Mouse (Mus musculus) neural tube, embryonic 11.5 days (tissue): ENCODE data around the gene Runx3. TPM values are rescaled to one million over a fixed set of nuclear protein-coding genes. Genes with fewer than 3 reads are reported as not detected.

Experiments used
- ATAC-seq: fragments of 200-750 bp; cut with Nextera tagmentation; 2 replicates; pipeline ENCODE4 v1.8.0; 2017; ENCODE audit warnings: moderate number of reproducible peaks, mild to moderate bottlenecking, moderate TSS enrichment, moderate library complexity; ENCODE audit not compliant: insufficient read depth, low FRiP score, low TSS enrichment
- DNase-seq: peaks from one replicate; pipeline ENCODE4 v3.0.0-alpha.2; 2015; ENCODE audit warnings: low spot score
- H3K27ac ChIP-seq: fragments of 300-500 bp; sonication (generic); 2 replicates; pipeline ENCODE4 v1.5.1; 2014; ENCODE audit warnings: low read depth, mild to moderate bottlenecking, low read length
- H3K27me3 ChIP-seq: fragments of 300-500 bp; sonication (generic); 2 replicates; pipeline ENCODE4 v1.6.1; 2014; ENCODE audit warnings: mild to moderate bottlenecking, low read length, mixed read lengths; ENCODE audit not compliant: control insufficient read depth, insufficient read depth
- H3K36me3 ChIP-seq: fragments of 300-500 bp; sonication (generic); 2 replicates; pipeline ENCODE4 v1.6.1; 2014; ENCODE audit warnings: mild to moderate bottlenecking, low read length, moderate library complexity, mixed read lengths; ENCODE audit not compliant: control insufficient read depth, insufficient read depth
- H3K4me1 ChIP-seq: fragments of 300-500 bp; sonication (generic); 2 replicates; pipeline ENCODE4 v1.6.1; 2014; ENCODE audit warnings: low read length, mixed read lengths; ENCODE audit not compliant: control insufficient read depth, insufficient read depth
- H3K4me2 ChIP-seq: fragments of 300-500 bp; sonication (generic); 2 replicates; pipeline ENCODE4 v1.6.1; 2014; ENCODE audit warnings: low read depth, mild to moderate bottlenecking, moderate library complexity
- H3K4me3 ChIP-seq: fragments of 300-500 bp; sonication (generic); 2 replicates; pipeline ENCODE4 v1.5.1; 2014; ENCODE audit warnings: low read depth, low read length
- H3K9ac ChIP-seq: fragments of 300-500 bp; sonication (generic); 2 replicates; pipeline ENCODE4 v1.6.1; 2014; ENCODE audit warnings: mild to moderate bottlenecking, low read length
- H3K9me3 ChIP-seq: fragments of 300-500 bp; sonication (generic); 2 replicates; pipeline ENCODE4 v1.6.1; 2016; ENCODE audit warnings: low read length; ENCODE audit not compliant: control insufficient read depth
- WGBS: fragments of 180-500 bp; shearing (Covaris S2); extraction: QIAGEN DNeasy Blood & Tissue Kit; methylation state at CpG from one replicate; pipeline ENCODE4 v1.1.7; 2014; 5-methylcytosine and 5-hydroxymethylcytosine counted together
- polyA plus RNA-seq: library from polyadenylated mRNA; unstranded; fragments of >200 nt; fragmentation: Nextera tagmentation; extraction: Ambion mirVana; gene quantifications from 2 replicates; pipeline ENCODE4 v1.2.1, GENCODE M21; 2014

Runx3 gene
- polyA plus RNA-seq, 1 experiment from 2014 or later: 3.0 TPM

GRCm38 (mm10) chr4:135167816-135168527, 47.5 kb downstream of the Runx3 start:
- ATAC-seq: no peak
- H3K4me3 ChIP-seq: no peak overlapping the region
- H3K36me3 ChIP-seq: no peaks in the 10 kb centered on the region
- WGBS: 39% methylated on average over 7 of the region's 7 CpGs
- H3K9ac ChIP-seq: no peak overlapping the region
- H3K9me3 ChIP-seq: no peaks in the 10 kb centered on the region
- no peak overlapping the region for H3K27ac ChIP-seq
- H3K27me3 ChIP-seq: peaks cover 42% of the 10 kb centered on the region
- no peak overlapping the region for H3K4me2 ChIP-seq
- peak; percentile 27 for DNase-seq
- H3K4me1 ChIP-seq: peaks cover 13% of the 10 kb centered on the region; the same call in 1 of the 2 replicates

GRCm38 (mm10) chr4:135169096-135169495, 48.6 kb downstream of the Runx3 start:
- Histone ChIP-seq H3K4me2 (no peak overlapping the region), H3K9ac (no peak overlapping the region), H3K36me3 (no peaks in the 10 kb centered on the region), H3K4me3 (no peak overlapping the region), H3K27ac (no peak overlapping the region), H3K9me3 (no peaks in the 10 kb centered on the region), H3K4me1 (peaks cover 13% of the 10 kb centered on the region; the same call in 1 of the 2 replicates), H3K27me3 (peaks cover 40% of the 10 kb centered on the region)
- no peak for ATAC-seq
- no peak for DNase-seq
- WGBS: 76% methylated on average over 10 of the region's 10 CpGs

GRCm38 (mm10) chr4:135169501-135169900, 49.0 kb downstream of the Runx3 start:
- WGBS: 67% methylated on average over 4 of the region's 4 CpGs
- H3K36me3 ChIP-seq: no peaks in the 10 kb centered on the region
- H3K4me1 ChIP-seq: peaks cover 13% of the 10 kb centered on the region; the same call in 1 of the 2 replicates
- no peak overlapping the region for H3K4me2 ChIP-seq
- no peaks in the 10 kb centered on the region for H3K9me3 ChIP-seq
- DNase-seq: no peak
- H3K27ac ChIP-seq: no peak overlapping the region
- H3K9ac ChIP-seq: no peak overlapping the region
- H3K4me3 ChIP-seq: no peak overlapping the region
- H3K27me3 ChIP-seq: peaks cover 43% of the 10 kb centered on the region
- no peak for ATAC-seq

- H3K4me3 ChIP-seq: no peak overlapping the region
- H3K4me1 ChIP-seq: peaks cover 19% of the 10 kb centered on the region
- H3K36me3 ChIP-seq: no peaks in the 10 kb centered on the region
- ATAC-seq: no peak
- H3K27me3 ChIP-seq: peaks cover 39% of the 10 kb centered on the region
- no peaks in the 10 kb centered on the region for H3K9me3 ChIP-seq
- H3K4me2 ChIP-seq: no peak overlapping the region
- peak; percentile 27 for DNase-seq
- 58% methylated on average over 12 of the region's 12 CpGs for WGBS
- H3K27ac ChIP-seq: no peak overlapping the region
- no peak overlapping the region for H3K9ac ChIP-seq
These were observed 50.9 kb downstream of the Runx3 start for GRCm38 (mm10) chr4:135171304-135171875.

GRCm38 (mm10) chr4:135175406-135176120, 55.1 kb downstream of the Runx3 start:
- WGBS: 4% methylated on average over 37 of the region's 38 CpGs
- H3K27me3 ChIP-seq: peaks cover 13% of the 10 kb centered on the region; the same call in 1 of the 2 replicates
- H3K36me3 ChIP-seq: no peaks in the 10 kb centered on the region
- H3K9ac ChIP-seq: peak overlapping the region; percentile 47
- no peak overlapping the region for H3K27ac ChIP-seq
- ATAC-seq (no peak), DNase-seq (peak; percentile 29)
- no peaks in the 10 kb centered on the region for H3K9me3 ChIP-seq
- peak overlapping the region; percentile 54 for H3K4me2 ChIP-seq
- H3K4me1 ChIP-seq: peaks cover 9% of the 10 kb centered on the region
- peak overlapping the region; percentile 28; the same call in 1 of the 2 replicates for H3K4me3 ChIP-seq

GRCm38 (mm10) chr4:135177568-135177967, 57.1 kb downstream of the Runx3 start:
- H3K27me3 ChIP-seq: peaks cover 10% of the 10 kb centered on the region; the same call in 1 of the 2 replicates
- no peaks in the 10 kb centered on the region for H3K9me3 ChIP-seq
- H3K9ac ChIP-seq: no peak overlapping the region
- H3K4me1 ChIP-seq: peaks cover 6% of the 10 kb centered on the region
- no peaks in the 10 kb centered on the region for H3K36me3 ChIP-seq
- H3K4me2 ChIP-seq: no peak overlapping the region
- H3K27ac ChIP-seq: no peak overlapping the region
- no peak overlapping the region for H3K4me3 ChIP-seq
- DNase-seq: no peak
- ATAC-seq: no peak

GRCm38 (mm10) chr4:135179077-135179481, 58.6 kb downstream of the Runx3 start:
- peak; percentile 32 for DNase-seq
- Histone ChIP-seq H3K27ac (no peak overlapping the region), H3K27me3 (peaks cover 10% of the 10 kb centered on the region; the same call in 1 of the 2 replicates), H3K4me2 (no peak overlapping the region), H3K4me1 (peaks cover 6% of the 10 kb centered on the region), H3K36me3 (no peaks in the 10 kb centered on the region), H3K9me3 (no peaks in the 10 kb centered on the region), H3K9ac (no peak overlapping the region), H3K4me3 (no peak overlapping the region)
- ATAC-seq: no peak
- WGBS: 22% methylated on average over 5 of the region's 5 CpGs

GRCm38 (mm10) chr4:135181819-135182218, 61.4 kb downstream of the Runx3 start:
- H3K36me3 ChIP-seq: no peaks in the 10 kb centered on the region
- DNase-seq: no peak

More at GRCm38 (mm10) chr4:135181819-135182218, 61.4 kb downstream of the Runx3 start:
- Histone ChIP-seq H3K9me3 (no peaks in the 10 kb centered on the region), H3K4me2 (no peak overlapping the region), H3K4me1 (no peaks in the 10 kb centered on the region), H3K9ac (no peak overlapping the region), H3K27ac (no peak overlapping the region), H3K4me3 (no peak overlapping the region), H3K27me3 (no peaks in the 10 kb centered on the region)
- 94% methylated on average over 4 of the region's 4 CpGs for WGBS
- ATAC-seq: no peak
